Mouse (Mus musculus): ENCODE results near the gene Slco3a1.

Gene Slco3a1

DNA sequence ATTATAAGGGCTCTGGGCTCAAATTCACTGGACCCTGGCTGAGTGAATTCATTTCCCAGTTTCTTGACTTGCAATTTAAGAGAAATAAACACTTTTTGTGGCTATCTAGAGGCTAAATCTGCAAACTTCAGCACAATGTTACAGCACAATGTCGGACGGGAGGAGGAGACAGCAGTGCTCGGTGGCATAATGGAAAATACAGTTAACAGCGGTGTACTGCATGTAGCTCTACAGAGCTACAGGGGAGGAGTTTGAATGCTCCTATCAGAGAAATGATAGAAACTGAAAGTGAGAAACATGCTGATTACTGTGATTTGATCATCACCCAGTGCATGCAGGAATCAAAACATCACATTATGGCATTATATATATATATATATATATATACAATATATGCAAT, 68.5 kb downstream of the Slco3a1 start:
- no peak for DNase-seq (ENCODE audit: low spot score)

DNA sequence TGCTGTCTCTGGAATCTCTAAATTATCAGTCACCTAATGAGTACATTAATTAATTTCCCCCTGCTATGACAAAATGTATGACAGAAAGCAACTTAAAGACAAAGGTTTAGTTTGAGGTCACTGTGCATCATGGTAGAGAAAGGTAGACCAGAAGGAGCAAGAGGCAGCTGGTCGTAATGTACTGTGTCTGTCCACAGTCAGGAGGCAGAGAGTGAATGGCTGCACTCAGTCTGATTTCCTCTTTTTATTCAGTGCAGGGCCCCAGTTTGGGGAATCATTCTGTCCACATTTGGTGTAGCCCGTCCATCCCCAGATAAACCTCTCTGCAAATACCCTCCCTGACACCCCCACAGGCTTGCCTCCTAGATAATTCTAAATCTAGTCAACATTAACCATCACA, 68.9 kb downstream of the Slco3a1 start:
- no peak for DNase-seq (ENCODE audit: low spot score)

DNA sequence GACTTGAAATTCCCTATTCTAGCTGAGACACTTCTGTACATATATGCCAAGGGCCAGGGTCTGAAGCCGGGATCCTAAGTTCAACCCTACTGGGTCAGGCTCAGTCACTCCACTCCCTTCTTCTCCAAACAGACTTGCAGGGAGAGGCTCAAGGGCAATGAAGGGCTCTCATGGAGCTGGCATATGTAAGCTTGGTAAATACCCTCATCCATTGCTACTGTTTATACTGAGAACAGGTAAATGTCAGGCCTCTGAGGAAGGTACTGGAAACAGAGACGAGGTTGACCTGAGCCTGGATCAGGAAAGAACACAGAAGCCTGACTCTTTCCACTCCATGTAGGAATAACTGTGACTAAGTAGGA, 70.6 kb downstream of the Slco3a1 start:
- no peak for DNase-seq (ENCODE audit: low spot score)

DNA sequence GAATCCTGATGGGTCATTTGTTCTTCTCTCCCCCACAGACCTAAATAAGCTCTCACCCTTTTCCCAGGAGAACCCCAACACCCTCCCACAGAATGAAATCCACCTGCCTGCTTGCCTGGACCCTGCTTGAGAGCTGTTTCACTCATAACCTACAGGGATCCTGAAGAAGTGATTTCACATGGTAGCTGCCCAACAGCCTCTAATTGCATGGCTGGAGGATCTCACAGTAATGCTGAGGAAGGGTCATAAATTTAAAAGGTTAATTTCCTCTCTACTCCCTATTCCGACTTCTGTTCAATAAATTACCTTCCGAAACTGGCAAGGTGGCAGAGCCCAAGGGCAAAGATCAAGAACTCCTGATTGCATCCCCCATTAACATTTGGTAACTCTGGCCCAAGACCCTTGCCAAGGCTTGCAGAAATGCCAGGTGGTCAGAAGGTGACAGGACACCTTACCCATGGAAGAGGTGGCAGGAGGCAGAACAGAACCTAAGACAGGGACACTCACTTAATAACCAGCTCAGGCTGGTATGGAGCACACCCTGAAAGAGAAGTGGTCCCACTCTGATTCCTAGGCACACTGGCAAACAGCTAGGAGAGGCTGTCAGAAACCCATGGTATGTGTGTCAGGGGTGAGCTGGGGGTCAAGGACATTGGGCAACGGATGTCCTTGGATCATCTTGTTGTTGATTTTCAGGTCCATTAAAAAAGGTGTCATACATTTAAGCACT, 71.1 kb downstream of the Slco3a1 start:
- DNase-seq (ENCODE audit: low spot score), result no peak

DNA sequence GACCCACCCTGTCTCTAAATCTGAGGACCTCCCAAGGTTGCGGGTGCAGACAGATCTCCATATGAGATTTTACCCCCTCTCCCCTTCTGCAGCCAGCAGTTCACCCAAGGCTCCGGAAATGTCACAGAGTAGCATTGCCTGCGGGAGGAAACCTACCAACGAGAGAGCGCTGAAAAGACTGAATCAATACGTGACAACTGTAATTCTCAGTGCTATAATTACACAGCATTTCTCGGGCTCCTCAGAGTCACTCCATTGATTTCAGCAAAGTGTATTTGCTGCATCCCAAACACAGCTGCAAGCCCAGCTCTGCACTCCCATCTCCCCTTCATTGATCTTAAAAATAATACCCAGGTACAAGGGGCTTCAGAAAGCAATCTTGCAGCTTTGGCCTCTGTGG, 82.8 kb downstream of the Slco3a1 start:
- no peak for DNase-seq (ENCODE audit: low spot score)

DNA sequence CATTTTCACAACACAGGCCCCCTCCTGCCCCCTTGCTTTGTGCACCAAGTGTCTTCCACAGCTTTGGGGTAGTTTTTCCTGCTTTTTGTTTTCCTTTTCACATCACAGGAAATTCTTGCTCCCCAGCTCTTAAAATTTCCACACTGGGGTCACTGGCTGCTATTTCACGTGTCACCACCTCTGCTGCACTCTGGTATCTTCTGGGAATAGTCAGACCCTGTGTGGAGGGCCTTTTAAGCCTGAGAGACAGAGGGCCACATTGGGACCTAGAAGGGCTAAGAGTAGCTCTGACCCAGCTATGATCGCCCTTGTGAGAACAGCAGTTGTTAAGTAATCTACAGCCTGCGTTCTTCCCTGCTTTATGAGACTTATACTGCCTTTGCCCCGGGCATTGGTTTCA, 87.7 kb downstream of the Slco3a1 start:
- DNase-seq (ENCODE audit: low spot score), result no peak

DNA sequence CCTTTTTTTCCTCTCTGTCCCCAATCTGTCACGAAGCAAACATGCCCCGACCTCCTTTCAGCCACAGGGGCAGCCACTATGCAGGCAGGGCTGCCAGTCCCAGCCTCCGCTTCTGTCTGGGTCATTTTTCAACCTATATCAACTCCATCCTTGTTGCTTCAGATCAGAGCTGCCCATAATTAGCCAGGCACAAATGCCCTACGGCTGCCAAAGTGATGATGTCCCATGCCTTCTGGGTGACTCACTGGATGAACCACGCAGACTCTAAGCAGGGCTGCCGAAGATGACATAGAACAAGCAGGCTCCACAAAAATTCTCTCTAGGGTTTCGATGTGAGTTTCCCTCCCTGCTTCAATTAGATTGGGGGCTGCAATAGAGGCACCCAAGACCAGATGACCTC, 89.9 kb downstream of the Slco3a1 start:
- no peak for DNase-seq (ENCODE audit: low spot score)

DNA sequence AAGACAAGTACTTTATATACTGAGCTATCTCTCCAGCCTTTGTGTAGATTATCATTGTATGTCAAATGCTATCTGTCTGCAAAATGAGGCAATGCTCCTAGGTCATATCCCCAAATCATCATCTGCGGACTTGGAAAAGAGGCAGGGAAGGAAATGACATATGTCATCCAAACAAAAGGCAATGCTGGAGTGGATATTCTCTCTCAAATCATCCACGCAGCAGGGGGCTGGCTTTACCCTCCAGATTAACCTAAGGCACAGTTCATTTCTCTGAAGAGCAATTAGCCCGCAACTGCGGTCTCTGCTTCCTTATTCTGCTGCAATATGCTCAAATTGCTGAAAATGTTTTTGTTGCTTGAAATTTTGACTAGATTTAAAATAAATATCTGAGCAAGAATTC, 92.1 kb downstream of the Slco3a1 start:
- DNase-seq (ENCODE audit: low spot score), result no peak

DNA sequence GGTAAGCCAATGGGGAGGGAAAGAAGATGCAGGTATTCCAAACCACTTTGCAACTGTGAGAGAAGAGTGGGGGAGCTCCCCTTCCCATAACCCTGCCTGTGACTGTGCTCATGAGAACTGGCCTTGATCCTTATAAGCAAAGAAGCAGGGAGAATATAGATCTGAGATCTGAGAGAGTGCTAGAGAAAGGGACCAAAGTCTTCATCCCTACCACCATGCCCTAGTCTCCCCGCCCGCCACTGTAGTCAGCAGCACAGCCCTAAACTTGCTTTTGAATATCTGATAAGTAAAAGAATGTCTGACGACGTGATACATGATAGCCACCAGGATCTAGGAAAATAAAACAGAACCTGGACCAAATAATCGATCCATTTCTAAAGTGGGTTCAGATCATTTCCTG, 92.8 kb downstream of the Slco3a1 start:
- no peak for DNase-seq (ENCODE audit: low spot score)

DNA sequence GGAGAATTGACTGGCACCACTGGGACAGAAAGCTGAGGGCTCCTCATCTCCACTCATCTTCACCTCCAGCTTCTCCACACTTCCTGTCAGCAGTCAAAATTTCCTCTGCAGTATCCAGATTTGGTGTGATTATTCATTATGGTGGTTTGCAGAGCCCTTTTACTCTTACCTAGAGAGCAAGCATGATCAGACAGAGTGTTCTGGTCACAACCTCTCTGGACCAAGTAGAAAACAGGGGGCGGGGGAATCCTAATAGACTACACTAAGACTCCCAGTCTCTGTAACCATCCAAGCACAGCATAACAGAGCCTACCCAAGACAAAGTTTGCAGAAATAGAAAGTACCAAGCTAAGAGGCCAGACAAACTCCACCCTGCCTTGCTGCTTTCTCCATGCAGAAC, 93.4 kb downstream of the Slco3a1 start:
- no peak for DNase-seq (ENCODE audit: low spot score)

DNA sequence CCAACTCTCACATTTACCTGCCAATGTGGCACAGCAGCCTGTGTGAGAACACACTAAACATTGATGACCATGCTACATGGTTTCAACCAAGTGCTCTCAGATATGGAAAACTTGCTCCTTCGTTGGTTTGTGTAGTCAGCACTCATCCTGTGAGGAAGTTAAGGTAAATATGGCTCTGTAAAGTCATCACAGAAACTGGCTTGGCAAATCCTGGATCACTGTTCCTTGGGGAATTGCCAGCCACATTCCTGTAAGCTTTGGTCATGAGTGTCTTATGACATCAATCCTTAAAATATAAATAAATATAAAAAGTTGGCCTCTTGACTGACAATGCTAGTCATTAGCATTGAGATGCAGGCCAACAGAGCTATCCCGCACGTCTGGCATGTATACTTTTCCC, 94.8 kb downstream of the Slco3a1 start:
- DNase-seq (ENCODE audit: low spot score), result no peak

DNA sequence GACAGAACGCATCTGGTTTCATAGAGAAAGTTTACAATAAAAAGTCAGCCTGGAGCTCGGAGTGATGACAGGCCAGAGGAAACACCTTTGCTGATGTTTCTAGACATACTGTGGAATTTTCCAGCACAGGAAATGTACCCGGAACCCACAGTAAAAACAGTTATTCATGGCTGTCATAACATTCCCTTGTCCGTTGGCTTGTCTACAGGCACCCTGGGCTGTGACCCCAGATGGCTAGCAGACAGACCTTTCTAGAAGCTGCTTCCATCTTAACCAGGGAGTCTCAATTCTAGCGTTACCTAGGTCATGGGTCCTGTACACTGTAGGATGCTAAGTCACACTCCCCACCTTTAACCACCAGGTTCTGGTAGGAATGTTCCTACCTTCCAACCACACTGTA, 95.3 kb downstream of the Slco3a1 start:
- peak; percentile 19 for DNase-seq (ENCODE audit: low spot score)

DNA sequence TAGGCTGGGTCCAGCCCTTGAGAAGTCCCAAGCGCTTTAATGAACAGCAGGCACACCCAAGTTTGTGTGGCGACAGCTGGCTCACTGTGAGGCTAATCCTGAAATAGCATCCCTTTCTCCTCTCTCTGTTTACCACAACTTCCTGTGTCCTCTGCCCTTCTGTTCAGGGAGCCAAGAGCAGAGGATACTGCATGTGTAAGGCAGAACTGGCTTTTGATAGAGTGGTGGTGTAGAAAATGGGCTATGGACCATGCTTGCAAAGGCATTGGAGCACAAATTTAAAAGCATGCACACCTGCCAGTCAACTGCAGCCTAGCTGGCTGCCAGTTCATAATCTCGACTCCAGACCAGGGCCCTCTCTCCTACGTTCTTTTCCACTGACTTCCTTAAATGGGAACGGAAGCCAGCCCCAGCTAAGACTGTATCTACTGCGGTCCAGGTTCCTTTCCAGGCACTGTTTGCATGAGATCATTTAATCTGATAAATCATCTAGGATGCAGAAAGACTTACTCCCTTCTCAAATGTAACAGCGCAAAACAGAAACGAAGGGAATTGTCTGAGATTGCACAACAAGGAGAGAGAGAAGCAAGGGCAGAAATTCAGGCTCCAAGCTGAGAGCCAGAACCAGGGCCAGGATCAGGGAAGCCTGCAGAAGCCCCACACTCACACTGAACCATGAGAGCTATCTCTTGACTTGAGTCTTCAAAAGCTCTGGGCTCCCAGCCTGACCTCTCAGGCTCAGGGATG, 95.9 kb downstream of the Slco3a1 start:
- DNase-seq (ENCODE audit: low spot score), result no peak

DNA sequence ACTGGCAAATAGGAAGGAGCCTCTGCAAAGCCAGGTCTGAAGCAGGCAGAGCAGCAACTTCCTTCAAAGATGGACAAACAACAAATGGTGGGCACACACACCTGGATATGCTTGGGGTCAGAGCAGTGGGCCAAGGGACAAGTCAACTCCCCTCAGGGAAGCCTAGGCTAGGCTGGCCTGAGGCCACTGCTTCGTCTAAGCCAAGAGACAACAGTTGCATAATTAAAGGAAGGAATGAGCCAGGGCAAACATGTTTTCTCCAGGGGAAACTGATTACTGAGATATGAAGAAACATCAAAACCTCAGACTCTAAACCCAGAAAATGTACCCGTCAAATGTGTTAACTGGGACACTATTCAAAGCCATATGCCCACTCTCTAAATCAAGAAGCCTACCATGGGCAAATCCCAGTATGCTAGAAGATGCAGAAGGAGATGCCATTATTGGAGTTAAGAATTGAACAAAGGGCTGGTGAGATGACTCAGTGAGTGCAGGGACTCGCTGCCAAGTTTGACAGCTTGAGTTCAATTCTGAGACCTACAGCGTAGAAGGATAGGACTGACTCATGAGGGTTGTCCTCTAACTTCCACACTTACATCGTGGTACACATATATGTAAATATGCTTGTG, 97.1 kb downstream of the Slco3a1 start:
- no peak for DNase-seq (ENCODE audit: low spot score)

DNA sequence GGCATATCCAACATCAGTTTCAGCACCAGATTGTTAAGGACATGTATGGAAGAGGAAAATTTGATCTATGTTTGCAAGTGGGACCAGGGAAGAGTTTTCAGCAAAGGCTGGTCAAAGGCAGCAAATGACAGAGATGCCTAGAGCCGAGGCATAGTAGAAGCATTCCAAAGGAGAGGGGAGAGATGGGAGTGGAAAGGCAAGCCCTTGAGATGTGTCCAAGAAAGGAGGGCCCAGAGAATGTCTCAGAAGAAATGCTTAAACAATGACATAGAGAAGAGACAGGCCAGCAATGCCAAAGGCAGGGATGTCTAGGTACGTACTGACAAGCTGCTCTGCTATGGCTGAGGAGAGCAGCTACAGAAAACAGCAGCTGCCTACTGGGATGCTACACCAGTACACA, 97.8 kb downstream of the Slco3a1 start:
- no peak for DNase-seq (ENCODE audit: low spot score)

DNA sequence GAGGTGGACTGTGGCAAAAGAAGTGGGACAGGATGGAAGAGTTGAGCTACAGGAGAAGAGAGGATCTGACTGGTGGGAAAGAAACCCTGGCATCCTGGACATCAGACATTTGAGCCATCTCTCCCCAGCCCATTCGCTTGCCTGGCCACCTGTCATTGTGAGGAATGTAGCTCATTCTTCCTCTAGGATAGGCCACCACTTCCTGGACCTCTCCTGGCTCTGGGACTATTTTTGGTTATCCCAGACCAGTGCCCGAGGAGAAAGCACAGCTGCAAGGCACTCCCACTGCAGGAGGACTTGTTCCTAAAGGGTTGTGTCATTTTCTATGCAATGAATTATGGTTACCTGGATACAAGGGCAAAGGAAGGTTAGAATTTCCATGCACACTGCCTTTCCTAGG, 103.5 kb downstream of the Slco3a1 start:
- DNase-seq (ENCODE audit: low spot score), result no peak

DNA sequence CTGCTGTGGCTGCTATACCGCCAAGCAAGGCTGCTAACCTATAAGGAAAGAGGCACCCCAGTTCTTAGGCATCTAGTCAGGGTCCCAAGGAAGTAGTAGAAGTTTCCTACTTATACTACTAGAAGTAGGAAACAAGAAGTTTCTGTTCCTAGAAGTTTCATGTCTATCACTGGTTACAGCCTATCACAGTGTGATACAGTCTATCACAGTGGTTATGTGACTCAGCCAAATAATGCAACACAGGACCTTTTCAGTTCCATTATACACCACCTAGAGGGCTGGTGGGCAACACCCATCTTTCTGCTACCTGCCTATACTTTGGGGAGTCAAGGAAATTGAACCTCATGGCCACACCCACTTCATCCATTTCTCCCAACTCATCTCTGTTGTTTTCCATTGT, 104.8 kb downstream of the Slco3a1 start:
- DNase-seq (ENCODE audit: low spot score), result no peak

DNA sequence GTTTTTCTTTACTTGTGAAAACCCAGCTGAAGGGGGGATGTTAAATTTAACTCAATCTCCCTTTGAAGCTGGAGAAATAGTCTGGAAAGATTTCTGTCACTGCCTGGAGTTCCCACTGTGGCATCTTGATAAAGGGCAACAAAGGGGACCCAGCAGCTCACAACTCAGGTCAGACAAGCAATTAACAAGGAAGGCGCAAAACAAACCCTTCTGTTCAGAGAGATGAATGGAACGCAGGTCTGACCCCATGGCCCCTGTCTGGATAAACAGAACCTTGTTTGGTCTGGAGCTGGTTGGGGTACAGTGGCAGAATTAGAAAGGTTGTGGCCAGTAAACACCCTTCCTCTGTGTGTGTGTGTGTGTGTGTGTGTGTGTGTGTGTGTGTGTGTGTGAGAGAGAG, 106.8 kb downstream of the Slco3a1 start:
- peak; percentile 76 for DNase-seq (ENCODE audit: low spot score)

DNA sequence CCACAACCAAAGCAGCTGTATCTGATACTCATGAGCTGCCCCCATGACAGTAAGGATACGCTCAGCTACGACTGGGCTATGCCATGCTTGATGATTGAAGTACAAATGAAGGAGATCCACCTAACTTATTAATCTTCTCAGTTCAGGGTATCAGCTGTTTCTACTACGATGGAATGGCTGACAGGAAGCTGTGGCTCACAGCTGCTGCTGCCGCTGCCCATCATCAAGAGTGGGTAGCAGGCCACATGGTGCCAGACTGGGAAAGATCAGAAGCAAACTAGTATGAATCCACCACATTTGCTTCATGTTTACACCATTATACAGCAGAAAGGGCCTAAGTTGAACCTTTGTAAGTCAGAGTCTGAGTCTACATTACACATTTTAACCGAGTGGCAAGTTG, 109.4 kb downstream of the Slco3a1 start:
- DNase-seq (ENCODE audit: low spot score), result no peak

DNA sequence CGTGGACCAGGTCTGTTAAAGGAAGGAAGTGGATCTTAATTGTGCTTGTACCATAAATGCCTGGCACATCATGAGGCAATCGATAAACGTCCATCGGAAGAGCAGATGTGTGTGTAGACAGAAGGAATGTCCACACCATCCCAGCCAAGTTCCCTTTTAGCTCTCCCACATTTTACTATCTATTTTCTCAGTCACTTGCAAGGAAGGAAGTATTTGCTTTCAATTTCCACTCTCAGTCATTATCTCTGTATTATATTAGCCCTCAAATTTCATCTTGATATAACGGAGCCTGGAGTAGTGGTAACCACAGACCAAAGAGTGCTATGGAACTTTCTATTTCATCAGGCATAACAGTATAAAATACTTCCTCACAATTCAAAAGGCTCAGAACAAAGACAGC, 112.2 kb downstream of the Slco3a1 start:
- no peak for DNase-seq (ENCODE audit: low spot score)

DNA sequence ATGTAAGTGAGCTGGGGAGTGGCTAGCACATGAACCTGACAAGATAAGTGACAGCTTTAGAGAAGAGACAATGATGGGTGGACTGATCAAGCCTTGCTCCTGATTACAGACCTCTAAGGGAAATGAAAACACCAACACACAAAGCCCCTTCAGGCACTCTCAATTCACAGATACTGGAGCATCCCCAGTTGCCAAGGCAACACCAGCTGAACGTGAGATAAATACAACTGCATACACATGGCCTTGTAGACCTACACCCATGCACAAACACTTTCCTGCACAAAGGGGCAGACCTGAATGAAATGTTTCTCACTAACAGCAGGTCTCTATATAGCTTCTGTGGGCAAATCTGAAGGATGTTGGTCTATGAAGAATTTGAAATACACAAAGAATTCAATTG, 117.0 kb downstream of the Slco3a1 start:
- DNase-seq (ENCODE audit: low spot score), result no peak

DNA sequence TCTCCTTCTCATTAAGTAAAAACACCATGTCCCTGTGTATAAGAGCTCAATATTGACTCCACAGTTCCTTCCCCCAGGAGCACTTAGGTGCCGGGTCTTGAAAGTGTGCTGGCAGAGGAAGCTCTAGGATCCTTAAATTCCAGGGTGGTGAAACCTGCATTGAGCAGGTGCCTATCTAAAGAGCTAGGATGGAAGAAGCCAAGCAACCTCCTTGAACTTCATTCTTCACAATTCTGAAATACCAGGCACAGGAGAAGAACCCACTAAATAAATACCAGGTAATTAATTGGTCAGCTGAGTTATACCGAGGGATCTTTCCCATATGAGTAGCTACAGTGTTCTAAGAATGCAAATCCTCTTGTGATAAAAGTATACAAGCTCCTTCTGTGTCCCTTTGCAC, 117.9 kb downstream of the Slco3a1 start:
- no peak for DNase-seq (ENCODE audit: low spot score)

DNA sequence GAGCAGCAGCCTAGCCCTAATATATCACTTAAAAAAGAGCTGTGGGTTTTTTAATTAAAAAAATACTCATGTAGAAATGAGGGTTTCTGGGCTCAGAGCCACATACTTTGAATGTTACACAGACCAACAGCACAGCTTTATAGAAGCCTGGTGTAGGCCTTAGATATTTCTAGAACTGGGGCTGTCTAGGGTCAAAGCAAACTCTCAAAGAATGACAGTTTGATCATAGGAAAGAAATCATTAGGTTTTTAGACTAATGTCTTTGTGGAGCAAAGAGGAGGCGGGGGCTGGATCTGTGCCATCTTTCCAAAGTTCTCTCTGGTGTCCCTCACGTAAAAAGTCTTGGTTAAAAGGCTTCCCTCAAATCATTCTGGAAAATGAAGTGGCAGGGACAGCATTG, 121.6 kb downstream of the Slco3a1 start:
- no peak for DNase-seq (ENCODE audit: low spot score)

DNA sequence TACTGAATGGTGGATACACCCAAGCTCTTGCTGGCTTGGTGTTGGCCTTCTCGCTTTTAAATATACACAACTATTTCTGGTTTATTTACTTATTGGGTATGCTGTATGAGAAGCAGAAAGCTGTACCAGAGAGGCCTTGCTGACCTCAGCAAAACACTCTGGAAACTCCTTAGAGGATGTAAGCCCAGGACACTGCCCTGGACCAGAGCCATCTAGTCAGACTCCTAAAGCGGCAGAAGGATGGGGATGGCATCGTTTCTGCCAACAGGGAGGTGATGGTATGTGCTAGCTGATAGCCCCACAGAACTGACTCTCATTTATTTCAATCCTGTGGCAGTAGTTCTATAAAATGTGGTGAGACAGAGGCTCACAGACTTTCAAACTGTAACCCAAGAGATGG, 125.3 kb downstream of the Slco3a1 start:
- DNase-seq (ENCODE audit: low spot score), result no peak
